Mouse (Mus musculus): Measurements from ENCODE around the gene Ccdc12. TPM values are rescaled to one million over a fixed set of nuclear protein-coding genes. Genes with fewer than 3 reads are reported as not detected.

The Ccdc12 gene
- polyA plus RNA-seq, 1 experiment: 34.4 TPM

DNA sequence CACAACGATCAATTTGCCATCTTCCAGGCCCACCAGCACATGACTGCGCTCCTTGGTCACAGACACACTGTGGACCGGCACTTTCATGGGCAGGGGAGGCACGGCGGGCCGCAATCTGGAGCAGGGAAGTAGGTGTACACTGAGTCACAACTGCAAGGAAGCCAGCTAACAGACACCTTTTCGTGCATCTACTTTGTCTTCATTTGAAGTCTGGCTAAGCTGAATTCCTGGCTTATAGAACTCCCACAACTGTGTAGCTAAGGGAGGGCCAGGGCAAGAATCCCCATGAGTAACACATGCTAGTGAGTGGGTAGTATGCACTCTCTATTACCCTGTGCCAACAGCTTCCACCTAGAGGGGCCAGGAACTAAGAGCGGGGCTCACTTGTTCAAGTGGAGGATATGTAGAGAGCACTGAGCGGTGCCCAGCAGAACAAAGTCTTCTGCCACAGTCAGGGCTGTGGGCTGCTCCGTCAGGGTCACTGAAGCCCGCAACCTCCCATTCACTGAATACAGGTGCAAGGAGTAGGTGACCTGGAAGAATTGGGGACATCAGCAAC is 30.9 kb upstream of the Ccdc12 start:
- peak overlapping the region; percentile 27 for H3K4me3 ChIP-seq (ENCODE audit: insufficient read depth, low read length)
- TF ChIP-seq POLR2A (IDR thresholded peaks at IDR 0.05; ENCODE audit: low read depth, low read length) (0 out of 2 replicates have a peak, but pooled peaks have one; percentile 27), CTCF (IDR thresholded peaks at IDR 0.05; ENCODE audit: borderline replicate concordance, insufficient read depth, low read length) (no peak)
- peaks cover 3% of the 10 kb centered on the region; the same call in 1 of the 2 replicates for H3K4me1 ChIP-seq (ENCODE audit: control insufficient read depth, insufficient read depth, low read length)
- peak overlapping the region; percentile 28 for H3K27ac ChIP-seq (ENCODE audit: insufficient read depth, low read length)

DNA sequence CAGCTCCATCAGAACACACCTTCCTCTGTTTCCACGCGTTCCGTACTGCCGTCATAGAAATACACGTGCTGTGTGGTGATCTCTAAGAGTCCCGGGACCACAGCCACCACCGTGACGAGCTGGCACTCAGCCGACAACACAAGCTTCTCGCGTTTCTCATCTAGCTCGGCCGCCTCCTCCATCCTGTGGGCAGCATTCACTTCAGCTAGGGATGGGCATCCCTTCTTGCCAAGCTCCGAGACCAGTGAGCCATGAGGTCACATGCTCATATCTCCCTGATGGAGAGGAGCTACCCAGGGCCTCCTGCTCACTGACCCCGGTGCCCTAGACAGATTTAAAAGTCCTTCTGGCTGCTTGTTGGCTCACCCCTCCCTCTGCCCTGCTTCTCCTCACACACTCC is 26.1 kb upstream of the Ccdc12 start:
- TF ChIP-seq POLR2A (IDR thresholded peaks at IDR 0.05; ENCODE audit: low read depth, low read length): no peak
- no peak for TF ChIP-seq CTCF (IDR thresholded peaks at IDR 0.05; ENCODE audit: borderline replicate concordance, insufficient read depth, low read length)
- no peak overlapping the region for H3K27ac ChIP-seq (ENCODE audit: insufficient read depth, low read length)
- no peaks in the 10 kb centered on the region for H3K4me1 ChIP-seq (ENCODE audit: control insufficient read depth, insufficient read depth, low read length)
- H3K4me3 ChIP-seq (ENCODE audit: insufficient read depth, low read length): no peak overlapping the region

DNA sequence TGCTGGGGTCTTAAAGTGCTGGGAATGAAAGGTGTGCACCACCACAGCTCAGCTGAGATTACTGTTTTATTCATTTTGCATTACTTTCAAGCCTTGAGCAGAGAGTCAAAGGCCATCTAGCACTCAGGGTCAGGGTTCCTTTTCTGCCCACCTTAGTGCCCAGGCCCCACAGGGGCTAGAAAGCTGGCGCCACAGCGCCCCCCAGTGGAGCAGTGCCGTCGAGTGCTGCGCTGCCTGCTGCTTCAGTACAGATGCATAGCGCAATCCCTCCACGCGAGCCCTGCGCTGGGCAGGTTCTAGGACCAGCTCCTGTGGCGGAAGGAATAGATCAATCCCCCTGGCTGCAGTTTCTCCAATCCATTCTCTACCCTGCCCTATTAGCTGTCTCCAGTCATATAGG is 25.1 kb upstream of the Ccdc12 start:
- TF ChIP-seq POLR2A (IDR thresholded peaks at IDR 0.05; ENCODE audit: low read depth, low read length) (no peak), CTCF (IDR thresholded peaks at IDR 0.05; ENCODE audit: borderline replicate concordance, insufficient read depth, low read length) (peak; percentile 65; the same call in 1 of the 2 replicates)
- Histone ChIP-seq H3K4me3 (ENCODE audit: insufficient read depth, low read length) (no peak overlapping the region), H3K27ac (ENCODE audit: insufficient read depth, low read length) (no peak overlapping the region), H3K4me1 (ENCODE audit: control insufficient read depth, insufficient read depth, low read length) (no peaks in the 10 kb centered on the region)

DNA sequence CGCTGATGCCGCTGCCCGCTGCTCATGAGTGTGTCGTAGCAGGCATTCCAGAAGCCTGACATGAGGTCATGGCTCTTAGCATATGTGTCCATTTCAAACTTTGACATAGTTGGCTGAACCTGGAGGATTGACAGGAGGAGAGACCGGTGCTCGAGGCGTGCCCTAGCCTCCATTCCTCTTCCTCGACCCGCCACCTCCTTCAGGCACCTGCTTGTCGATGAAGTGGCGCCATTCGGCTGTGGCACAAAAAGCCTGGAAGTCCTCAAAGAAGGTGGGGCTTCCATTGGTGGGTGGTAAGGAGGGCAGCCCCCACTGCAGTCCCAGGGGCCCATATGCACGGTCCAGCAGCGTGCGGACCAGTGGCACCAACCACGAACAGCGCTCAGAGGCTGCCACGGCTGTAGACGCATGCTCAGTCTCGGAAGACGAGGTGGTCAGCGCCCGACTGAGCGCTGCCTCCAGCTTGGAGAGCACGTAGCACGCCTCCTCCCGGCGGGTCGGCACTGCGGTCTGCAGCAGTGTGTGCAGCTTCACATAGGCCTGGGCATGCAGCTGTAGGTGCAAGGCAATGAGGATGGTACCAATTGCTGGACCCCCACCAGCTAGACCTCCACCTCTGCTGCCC is 24.5 kb upstream of the Ccdc12 start:
- TF ChIP-seq CTCF (IDR thresholded peaks at IDR 0.05; ENCODE audit: borderline replicate concordance, insufficient read depth, low read length): peak; percentile 69
- TF ChIP-seq POLR2A (IDR thresholded peaks at IDR 0.05; ENCODE audit: low read depth, low read length): no peak
- no peaks in the 10 kb centered on the region for H3K4me1 ChIP-seq (ENCODE audit: control insufficient read depth, insufficient read depth, low read length)
- H3K4me3 ChIP-seq (ENCODE audit: insufficient read depth, low read length): no peak overlapping the region
- no peak overlapping the region for H3K27ac ChIP-seq (ENCODE audit: insufficient read depth, low read length)

DNA sequence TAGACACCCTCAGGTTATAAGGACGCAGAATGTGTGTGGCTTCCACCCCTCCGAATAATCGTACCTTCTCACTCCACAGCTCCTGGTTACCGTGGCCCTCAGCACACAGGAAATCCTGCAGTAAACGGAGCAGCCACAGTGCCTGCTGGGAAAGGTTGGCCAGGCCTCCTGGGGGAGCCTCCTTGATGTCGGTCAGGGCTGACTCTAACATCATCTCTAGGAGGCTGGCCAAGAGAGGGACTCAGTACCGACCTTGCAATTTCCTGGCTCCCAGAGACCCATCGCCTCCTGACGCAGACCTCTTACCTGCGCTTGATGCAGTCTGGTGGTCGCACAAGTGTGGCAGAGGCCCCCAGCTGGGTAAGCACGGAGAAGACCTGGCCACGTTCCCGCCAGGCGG is 23.6 kb upstream of the Ccdc12 start:
- Histone ChIP-seq H3K4me3 (ENCODE audit: insufficient read depth, low read length) (no peak overlapping the region), H3K4me1 (ENCODE audit: control insufficient read depth, insufficient read depth, low read length) (no peaks in the 10 kb centered on the region), H3K27ac (ENCODE audit: insufficient read depth, low read length) (no peak overlapping the region)
- TF ChIP-seq CTCF (IDR thresholded peaks at IDR 0.05; ENCODE audit: borderline replicate concordance, insufficient read depth, low read length): no peak
- TF ChIP-seq POLR2A (IDR thresholded peaks at IDR 0.05; ENCODE audit: low read depth, low read length): no peak

DNA sequence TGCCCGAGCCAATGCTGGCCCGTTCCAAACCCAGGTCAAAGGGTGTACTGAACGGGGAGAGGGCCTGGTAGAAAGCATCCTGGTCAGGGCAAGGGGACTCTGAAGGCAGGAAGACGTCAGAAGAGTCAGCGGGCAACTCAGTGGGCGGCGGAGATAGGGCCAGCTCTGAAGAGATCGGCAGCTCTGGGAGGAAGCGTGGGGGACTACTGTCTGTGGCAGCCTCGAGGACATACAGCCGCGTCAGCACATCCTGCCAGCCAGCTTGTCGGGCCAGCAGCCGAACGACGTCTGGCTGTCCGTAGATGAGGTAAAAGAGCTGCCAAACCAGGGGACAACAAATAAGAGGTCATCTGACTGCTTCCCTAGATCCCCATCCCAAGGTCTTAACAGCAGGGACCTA is 22.4 kb upstream of the Ccdc12 start:
- Histone ChIP-seq H3K4me3 (ENCODE audit: insufficient read depth, low read length) (no peak overlapping the region), H3K4me1 (ENCODE audit: control insufficient read depth, insufficient read depth, low read length) (no peaks in the 10 kb centered on the region), H3K27ac (ENCODE audit: insufficient read depth, low read length) (no peak overlapping the region)
- no peak for TF ChIP-seq POLR2A (IDR thresholded peaks at IDR 0.05; ENCODE audit: low read depth, low read length)
- TF ChIP-seq CTCF (IDR thresholded peaks at IDR 0.05; ENCODE audit: borderline replicate concordance, insufficient read depth, low read length): no peak

DNA sequence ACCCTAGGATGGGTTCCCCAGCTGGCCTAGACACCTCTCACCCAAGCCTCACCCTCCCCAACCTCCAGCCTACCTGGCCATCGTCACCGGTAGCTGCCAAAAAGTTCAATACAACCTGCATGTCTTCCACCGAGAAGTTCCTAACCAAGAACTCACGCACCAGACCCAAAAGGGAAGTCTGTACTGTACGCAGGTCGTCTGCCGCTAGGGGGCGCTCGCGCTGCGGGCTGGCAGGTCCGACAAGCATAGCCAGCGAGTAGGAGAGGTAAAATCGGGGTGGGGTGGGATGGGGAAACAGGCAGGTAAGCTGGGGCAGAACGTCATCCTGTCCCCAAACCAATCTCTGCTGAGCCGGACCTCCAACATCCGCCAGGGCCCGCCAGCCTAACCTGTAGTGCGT is 21.1 kb upstream of the Ccdc12 start:
- TF ChIP-seq CTCF (IDR thresholded peaks at IDR 0.05; ENCODE audit: borderline replicate concordance, insufficient read depth, low read length) (peak; percentile 95), POLR2A (IDR thresholded peaks at IDR 0.05; ENCODE audit: low read depth, low read length) (no peak)
- Histone ChIP-seq H3K4me1 (ENCODE audit: control insufficient read depth, insufficient read depth, low read length) (no peaks in the 10 kb centered on the region), H3K27ac (ENCODE audit: insufficient read depth, low read length) (no peak overlapping the region), H3K4me3 (ENCODE audit: insufficient read depth, low read length) (no peak overlapping the region)

DNA sequence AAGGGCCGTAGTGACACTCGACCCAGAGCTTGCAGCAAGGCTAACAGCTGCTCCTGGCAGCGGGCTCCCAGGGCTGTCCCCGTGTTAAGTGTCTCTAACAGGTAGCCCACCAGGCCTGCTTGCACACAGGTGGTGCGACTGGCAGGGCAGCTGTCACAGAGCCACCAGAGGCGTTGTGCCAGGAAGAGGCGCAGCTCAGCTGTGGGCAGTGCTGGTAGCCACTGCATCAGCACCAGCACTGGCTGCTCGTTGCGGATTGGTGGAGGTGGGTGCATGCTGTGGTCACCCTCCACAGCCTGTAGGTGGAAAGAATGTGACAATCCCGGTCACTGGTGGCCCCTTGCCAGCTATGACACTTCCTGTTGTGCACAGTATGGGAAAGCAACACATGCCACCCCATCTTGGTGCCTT is 17.7 kb upstream of the Ccdc12 start:
- no peak overlapping the region for H3K27ac ChIP-seq (ENCODE audit: insufficient read depth, low read length)
- no peak overlapping the region for H3K4me3 ChIP-seq (ENCODE audit: insufficient read depth, low read length)
- TF ChIP-seq POLR2A (IDR thresholded peaks at IDR 0.05; ENCODE audit: low read depth, low read length) (no peak), CTCF (IDR thresholded peaks at IDR 0.05; ENCODE audit: borderline replicate concordance, insufficient read depth, low read length) (no peak)
- no peaks in the 10 kb centered on the region for H3K4me1 ChIP-seq (ENCODE audit: control insufficient read depth, insufficient read depth, low read length)

DNA sequence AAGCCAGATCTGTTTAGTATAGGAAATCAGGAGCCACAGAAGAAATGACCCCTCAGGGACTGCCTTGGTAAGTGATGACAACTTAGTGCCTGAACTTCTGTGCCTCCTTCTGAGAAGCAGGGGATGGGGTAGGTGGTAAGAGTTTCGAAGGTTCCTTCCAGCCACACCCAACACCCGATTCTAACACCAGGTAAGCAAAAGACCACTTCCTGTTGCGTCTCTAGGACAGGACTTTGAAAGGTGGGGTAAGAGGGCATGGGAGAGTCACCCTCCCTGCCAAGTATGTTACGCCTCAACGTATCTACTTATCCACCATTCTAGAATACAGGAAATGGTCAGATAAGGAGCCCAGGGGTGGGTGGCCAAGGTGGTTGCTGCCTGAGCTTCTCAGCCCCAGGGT is 15.3 kb upstream of the Ccdc12 start:
- TF ChIP-seq POLR2A (IDR thresholded peaks at IDR 0.05; ENCODE audit: low read depth, low read length) (no peak), CTCF (IDR thresholded peaks at IDR 0.05; ENCODE audit: borderline replicate concordance, insufficient read depth, low read length) (no peak)
- Histone ChIP-seq H3K27ac (ENCODE audit: insufficient read depth, low read length) (no peak overlapping the region), H3K4me3 (ENCODE audit: insufficient read depth, low read length) (no peak overlapping the region), H3K4me1 (ENCODE audit: control insufficient read depth, insufficient read depth, low read length) (no peaks in the 10 kb centered on the region)

DNA sequence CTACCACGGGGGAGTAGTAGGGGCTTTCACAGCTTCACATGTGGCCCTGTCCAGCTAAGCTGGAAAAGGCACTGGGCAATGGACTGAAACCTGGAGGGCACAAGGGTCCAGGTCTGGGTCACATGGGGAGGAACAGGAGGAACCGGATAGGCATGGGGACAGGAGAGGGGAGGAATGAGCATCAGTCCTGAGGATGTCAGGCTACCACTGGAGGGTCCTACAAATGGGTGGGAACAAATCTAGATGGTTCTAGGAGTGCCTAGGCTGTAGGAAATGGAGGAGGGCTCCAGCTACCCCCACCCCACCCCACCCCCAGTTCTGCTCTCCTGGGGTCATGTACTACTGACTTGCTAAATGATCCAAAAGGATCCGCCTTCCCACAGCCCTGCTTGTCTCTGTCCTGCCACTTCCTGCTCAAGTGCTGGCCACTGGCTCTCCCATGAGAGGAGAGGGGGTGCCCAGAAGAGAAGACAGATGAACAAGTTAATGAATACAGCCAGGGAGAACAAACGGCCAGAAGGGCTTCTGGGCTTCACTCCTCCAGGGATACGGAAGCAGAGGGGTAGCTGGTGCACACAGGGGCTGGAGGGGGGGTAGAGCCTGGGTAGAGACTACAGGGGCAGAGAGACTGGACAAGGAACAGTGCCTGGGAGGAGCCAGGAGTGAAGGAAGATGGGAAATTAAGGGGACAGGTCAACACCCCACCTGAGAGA is 13.3 kb upstream of the Ccdc12 start:
- Histone ChIP-seq H3K4me3 (ENCODE audit: insufficient read depth, low read length) (no peak overlapping the region), H3K4me1 (ENCODE audit: control insufficient read depth, insufficient read depth, low read length) (no peaks in the 10 kb centered on the region), H3K27ac (ENCODE audit: insufficient read depth, low read length) (no peak overlapping the region)
- TF ChIP-seq POLR2A (IDR thresholded peaks at IDR 0.05; ENCODE audit: low read depth, low read length): no peak
- TF ChIP-seq CTCF (IDR thresholded peaks at IDR 0.05; ENCODE audit: borderline replicate concordance, insufficient read depth, low read length): no peak
